ENCODE assay signal across 9 mouse cellular contexts in genomic region chr6:90746331-90746864, GRCm38 (mm10).
A peak's percentile ranks its signal among the peaks of the same experiment; 100 is the strongest.
DNase-seq lines count a peak whose midpoint lies in the region; ATAC-seq and TF ChIP-seq lines count a peak whose summit lies in the region.
"Had no signal": no experiment of that assay in that cellular context is flagged by ENCODE, and none has a peak within 500 bp of the region (broad histone marks: within the 10 kb centered on the region; RNA-seq: fewer than 3 reads in every experiment).

No protein-coding gene starts in this region.

- peaks cover 5% of the 10 kb centered on the region for H3K4me1 ChIP-seq in heart, adult 2 months (ENCODE audit: control insufficient read depth, insufficient read depth, low read length)
- peaks cover 15% of the 10 kb centered on the region; the same call in 1 of the 2 replicates for H3K4me1 ChIP-seq in neural tube, embryonic 15.5 days
- H3K4me1 ChIP-seq: limb, embryonic 12.5 days had no signal

- TF ChIP-seq POLR2A in heart, adult 2 months (IDR thresholded peaks at IDR 0.05; ENCODE audit: insufficient read depth, low read depth, low read length): no peak

- H3K36me3 ChIP-seq in heart, adult 2 months (ENCODE audit: control insufficient read depth, insufficient read depth, low read length): no peaks in the 10 kb centered on the region
- H3K36me3 ChIP-seq in neural tube, embryonic 15.5 days: no peaks in the 10 kb centered on the region
- H3K36me3 ChIP-seq: limb, embryonic 12.5 days had no signal

- ATAC-seq in neural tube, embryonic 15.5 days (ENCODE audit: low FRiP score): 0 out of 2 replicates have a peak, but pooled peaks have one; percentile 36
- 0 out of 4 replicates have a peak, but pooled peaks have one; percentile 21 to 25 for ATAC-seq in hematopoietic stem cell, adult 5-6 weeks (replicated peaks in 1 of 2; ENCODE audit: insufficient read depth in 1 of 2, low FRiP score in 2 of 2, low TSS enrichment in 1 of 2, low read depth in 1 of 2, poor library complexity in 2 of 2, severe bottlenecking in 2 of 2)

- no peak for TF ChIP-seq EP300 in heart, adult 2 months (IDR thresholded peaks at IDR 0.05; ENCODE audit: insufficient read depth, low read depth, low read length)

- no peaks in the 10 kb centered on the region for H3K9me3 ChIP-seq in neural tube, embryonic 15.5 days (replicated peaks)
- H3K9me3 ChIP-seq: limb, embryonic 12.5 days had no signal

- no peak overlapping the region for H3K4me3 ChIP-seq in heart, adult 2 months
- no peak overlapping the region for H3K4me3 ChIP-seq in neural tube, embryonic 15.5 days (replicated peaks)
- H3K4me3 ChIP-seq: limb, embryonic 12.5 days had no signal

- DNase-seq in heart, adult 2 months: no peak
- DNase-seq in heart, postnatal 10 days: no peak
- no peak for DNase-seq in neural tube, embryonic 10.5 days (ENCODE audit: extremely low spot score, low spot score)
- DNase-seq in thymus, postnatal 36 days: peak; percentile 43 to 55
- no peak for DNase-seq in layer of hippocampus, adult 11-12 months (ENCODE audit: low spot score)
- DNase-seq in adrenal gland, postnatal 10 days: no peak

- no peak overlapping the region for H3K4me2 ChIP-seq in neural tube, embryonic 15.5 days
- H3K4me2 ChIP-seq: limb, embryonic 12.5 days had no signal

- H3K27me3 ChIP-seq in heart, adult 2 months (ENCODE audit: control insufficient read depth, insufficient read depth, low read length): no peaks in the 10 kb centered on the region
- no peaks in the 10 kb centered on the region for H3K27me3 ChIP-seq in neural tube, embryonic 15.5 days (replicated peaks)
- H3K27me3 ChIP-seq: limb, embryonic 12.5 days had no signal

- intact Hi-C loops in heart, adult 2 months (cut with DNase I): loop anchor here (2.0 kb wide), 1 partner anchor 390 kb away; no protein-coding TSS in a partner anchor
- intact Hi-C loops in heart, postnatal 10 days (cut with DNase I): no loop called here

- no peaks in the 10 kb centered on the region for H3K79me2 ChIP-seq in heart, adult 2 months (replicated peaks; ENCODE audit: control insufficient read depth, insufficient read depth, low read length)

- 57% methylated on average over 3 of the region's 3 CpGs for WGBS in heart, adult 2 months
- 62% methylated on average over 3 of the region's 3 CpGs for WGBS in neural tube, embryonic 15.5 days

- no peak overlapping the region for H3K27ac ChIP-seq in heart, adult 2 months
- H3K27ac ChIP-seq in neural tube, embryonic 15.5 days (replicated peaks): peak overlapping the region; percentile 39
- H3K27ac ChIP-seq: limb, embryonic 12.5 days had no signal

- H3K9ac ChIP-seq in heart, adult 2 months (ENCODE audit: low read depth, low read length): no peak overlapping the region
- no peak overlapping the region for H3K9ac ChIP-seq in neural tube, embryonic 15.5 days (replicated peaks)
- H3K9ac ChIP-seq: limb, embryonic 12.5 days had no signal

- TF ChIP-seq CTCF in heart, adult 2 months (IDR thresholded peaks at IDR 0.05): peak; percentile 40

Comparison
In these comparisons a context has a peak if more than half of its experiments do, and no peak if none do; other contexts are left out.
1. DNase-seq: peak in thymus, postnatal 36 days (2 of 2); none in heart, adult 2 months (0 of 2), heart, postnatal 10 days (0 of 2), neural tube, embryonic 10.5 days (single experiment), layer of hippocampus, adult 11-12 months (single experiment) and adrenal gland, postnatal 10 days (single experiment).